30 mouse cellular contexts compared by ENCODE assay signal in the genomic region with DNA sequence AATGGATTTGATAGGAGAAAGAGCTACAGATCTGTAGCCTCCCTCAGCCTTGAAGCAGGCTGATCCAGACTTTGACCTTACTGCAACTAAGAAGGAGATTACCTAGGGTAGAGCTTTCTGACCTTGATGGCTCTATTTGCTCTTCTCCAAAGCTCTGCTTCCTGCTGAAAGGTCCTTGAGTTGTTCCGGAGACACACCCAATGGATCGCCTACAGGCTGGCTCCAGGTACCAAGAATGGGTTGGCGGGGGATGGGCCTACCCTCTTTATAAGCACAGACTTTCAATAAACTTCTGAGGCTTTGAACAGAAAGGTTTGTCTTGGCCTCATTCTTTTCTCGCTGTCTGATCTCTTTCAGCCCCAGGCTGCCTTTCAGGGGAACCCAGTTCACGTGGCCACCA.
DNase-seq lines count a peak whose midpoint lies in the region; ATAC-seq and TF ChIP-seq lines count a peak whose summit lies in the region.
"Had no signal": no experiment of that assay in that cellular context is flagged by ENCODE, and none has a peak within 500 bp of the region (broad histone marks: within the 10 kb centered on the region; RNA-seq: fewer than 3 reads in every experiment).

No protein-coding gene starts in this region.

- peak; percentile 86 for DNase-seq in ES-CJ7 (ENCODE audit: low read depth, low spot score)
- peak; percentile 42 for DNase-seq in WW6 (ENCODE audit: low read depth, low spot score)
- no peak for DNase-seq in left cerebral cortex, postnatal 4 days
- DNase-seq in adrenal gland, adult 8-10 months, result no peak
- no peak for DNase-seq in layer of hippocampus, adult 11-12 months (ENCODE audit: low spot score)
- DNase-seq: adrenal gland, adult 2 months; adrenal gland, postnatal 25 days; cerebellum, adult 11-12 months; cerebellum, adult 8-10 months; cerebellum, postnatal 10 days; cerebellum, postnatal 36 days; embryo, embryonic 11 days; gastrocnemius, postnatal 25 days; heart, adult 2 months; heart, postnatal 10 days; heart, postnatal 36 days; kidney, adult 18-20 months had no signal

- no peak for TF ChIP-seq CTCF in ES-Bruce4 (IDR thresholded peaks at IDR 0.05; ENCODE audit: low read depth, low read length)

- no peaks in the 10 kb centered on the region for H3K27me3 ChIP-seq in ES-Bruce4 (ENCODE audit: control insufficient read depth, insufficient read depth, low read length, poor library complexity, severe bottlenecking)
- no peaks in the 10 kb centered on the region for H3K27me3 ChIP-seq in intestine, embryonic 16.5 days (replicated peaks; ENCODE audit: control insufficient read depth, insufficient read depth, low read length)
- H3K27me3 ChIP-seq: embryonic facial prominence, embryonic 13.5 days; forebrain, embryonic 12.5 days; forebrain, embryonic 15.5 days; heart, embryonic 15.5 days had no signal

- WGBS in intestine, embryonic 16.5 days, result 56% methylated on average over 5 of the region's 5 CpGs

- TF ChIP-seq EP300 in ES-Bruce4 (IDR thresholded peaks at IDR 0.05; ENCODE audit: insufficient read depth, low read depth, low read length), result peak; percentile 70

- no peak for TF ChIP-seq POLR2A in ES-Bruce4 (IDR thresholded peaks at IDR 0.05; ENCODE audit: insufficient read depth, low read length)

- intact Hi-C loops in left cerebral cortex, postnatal 4 days (cut with DNase I), result no loop called here

- H3K4me2 ChIP-seq in intestine, embryonic 16.5 days (ENCODE audit: low read depth, low read length), result no peak overlapping the region
- H3K4me2 ChIP-seq: embryonic facial prominence, embryonic 13.5 days; forebrain, embryonic 12.5 days; forebrain, embryonic 15.5 days; heart, embryonic 15.5 days; hindbrain, embryonic 14.5 days had no signal

- H3K9me3 ChIP-seq in ES-Bruce4 (replicated peaks; ENCODE audit: control insufficient read depth, insufficient read depth, low read length, poor library complexity, severe bottlenecking), result peaks cover 6% of the 10 kb centered on the region; the same call in 1 of the 2 replicates
- no peaks in the 10 kb centered on the region for H3K9me3 ChIP-seq in intestine, embryonic 16.5 days (ENCODE audit: control insufficient read depth, low read length)
- H3K9me3 ChIP-seq: embryonic facial prominence, embryonic 10.5 days; embryonic facial prominence, embryonic 13.5 days; forebrain, embryonic 12.5 days; forebrain, embryonic 15.5 days; heart, embryonic 10.5 days; heart, embryonic 15.5 days had no signal

- no peak overlapping the region for H3K9ac ChIP-seq in ES-Bruce4 (ENCODE audit: low read depth, poor library complexity, severe bottlenecking)
- H3K9ac ChIP-seq in intestine, embryonic 16.5 days (ENCODE audit: low read depth, low read length), result no peak overlapping the region
- H3K9ac ChIP-seq: embryonic facial prominence, embryonic 13.5 days; forebrain, embryonic 12.5 days; forebrain, embryonic 15.5 days; heart, embryonic 15.5 days; hindbrain, embryonic 14.5 days had no signal

- no peaks in the 10 kb centered on the region for H3K4me1 ChIP-seq in ES-Bruce4 (ENCODE audit: control insufficient read depth, insufficient read depth, low read length)
- no peaks in the 10 kb centered on the region for H3K4me1 ChIP-seq in intestine, embryonic 16.5 days (ENCODE audit: control insufficient read depth, insufficient read depth, low read length)
- H3K4me1 ChIP-seq: embryonic facial prominence, embryonic 10.5 days; embryonic facial prominence, embryonic 13.5 days; forebrain, embryonic 12.5 days; forebrain, embryonic 15.5 days; heart, embryonic 10.5 days; heart, embryonic 15.5 days had no signal

- no peak overlapping the region for H3K4me3 ChIP-seq in ES-Bruce4 (ENCODE audit: low read depth, low read length)
- H3K4me3 ChIP-seq in intestine, embryonic 16.5 days (ENCODE audit: low read length), result no peak overlapping the region
- H3K4me3 ChIP-seq: embryonic facial prominence, embryonic 10.5 days; embryonic facial prominence, embryonic 13.5 days; erythroblast, embryonic 14.5 days; forebrain, embryonic 12.5 days; forebrain, embryonic 15.5 days; heart, adult 2 months; heart, embryonic 10.5 days; heart, embryonic 15.5 days had no signal

- H3K36me3 ChIP-seq in ES-Bruce4 (ENCODE audit: control insufficient read depth, insufficient read depth, low read length, poor library complexity, severe bottlenecking), result no peaks in the 10 kb centered on the region
- H3K36me3 ChIP-seq in intestine, embryonic 16.5 days (ENCODE audit: control insufficient read depth, insufficient read depth, low read length), result no peaks in the 10 kb centered on the region
- H3K36me3 ChIP-seq: embryonic facial prominence, embryonic 10.5 days; embryonic facial prominence, embryonic 13.5 days; forebrain, embryonic 12.5 days; forebrain, embryonic 15.5 days; heart, embryonic 10.5 days; heart, embryonic 15.5 days had no signal

- peak; percentile 81 for ATAC-seq in intestine, embryonic 16.5 days
- ATAC-seq: CD4-positive, CD25-positive, alpha-beta regulatory T cell, adult 4 months; forebrain, embryonic 15.5 days; hindbrain, postnatal 0 days; inflammation-experienced regulatory T-cells, adult 6 months had no signal

- no peak overlapping the region; the same call in 1 of the 2 replicates for H3K27ac ChIP-seq in ES-Bruce4 (ENCODE audit: insufficient read depth, low read length)
- H3K27ac ChIP-seq in intestine, embryonic 16.5 days (ENCODE audit: low read length), result no peak overlapping the region
- H3K27ac ChIP-seq: embryonic facial prominence, embryonic 10.5 days; embryonic facial prominence, embryonic 13.5 days; forebrain, embryonic 12.5 days; forebrain, embryonic 15.5 days; heart, adult 2 months; heart, embryonic 10.5 days; heart, embryonic 15.5 days; hindbrain, embryonic 14.5 days; hindbrain, postnatal 0 days had no signal

Comparison
In these comparisons a context has a peak if more than half of its experiments do, and no peak if none do; other contexts are left out.
1. DNase-seq: peak in ES-CJ7 (single experiment) and WW6 (single experiment); none in left cerebral cortex, postnatal 4 days (single experiment), adrenal gland, adult 8-10 months (single experiment) and layer of hippocampus, adult 11-12 months (single experiment).